Mouse (Mus musculus) thymus, postnatal 4 days (tissue): ENCODE data around the gene Echdc3.

Experiments used
- DNase-seq: peaks from one replicate; pipeline ENCODE4 v3.0.0; 2021

Echdc3 gene

GRCm38 (mm10) chr2:6165771-6166170 is 47.1 kb downstream of the Echdc3 start:
- no peak for DNase-seq

GRCm38 (mm10) chr2:6164606-6165290 is 48.1 kb downstream of the Echdc3 start:
- no peak for DNase-seq

- peak; percentile 50 for DNase-seq
These were observed 50.3 kb downstream of the Echdc3 start for GRCm38 (mm10) chr2:6162366-6163040.

- DNase-seq = no peak
These were observed 53.1 kb downstream of the Echdc3 start for GRCm38 (mm10) chr2:6159735-6160134.

GRCm38 (mm10) chr2:6159219-6159618 is 53.6 kb downstream of the Echdc3 start:
- DNase-seq = no peak

GRCm38 (mm10) chr2:6157635-6158034 is 55.2 kb downstream of the Echdc3 start:
- DNase-seq = no peak

- no peak for DNase-seq
These were observed 55.6 kb downstream of the Echdc3 start for GRCm38 (mm10) chr2:6157208-6157607.

GRCm38 (mm10) chr2:6149801-6150200 is 63.0 kb downstream of the Echdc3 start:
- DNase-seq = no peak

- DNase-seq = no peak
These were observed 65.9 kb downstream of the Echdc3 start for GRCm38 (mm10) chr2:6146901-6147300.

- no peak for DNase-seq
These were observed 66.6 kb downstream of the Echdc3 start for GRCm38 (mm10) chr2:6146257-6146656.

- DNase-seq = no peak
These were observed 67.2 kb downstream of the Echdc3 start for GRCm38 (mm10) chr2:6145611-6146010.

GRCm38 (mm10) chr2:6142915-6143654 is 69.7 kb downstream of the Echdc3 start:
- peak; percentile 20 for DNase-seq

- no peak for DNase-seq
These were observed 72.2 kb downstream of the Echdc3 start for GRCm38 (mm10) chr2:6140572-6141161.
